Mouse (Mus musculus) retina, embryonic 14.5 days (tissue): ENCODE measurements at regions not wholly inside any gene's neighbourhood (a gene's known extent, or its start where the extent isn't known, plus 50 kb on each side); places are given as distances from the start of the nearest gene placed in this dataset.
"Not testable (repeated sequence)": the region's sequence is repeated elsewhere in the genome, so short reads cannot be mapped to it uniquely, and the experiment has no call there.

ENCODE experiments used
- DNase-seq: peaks from one replicate; pipeline ENCODE4 v3.0.0-alpha.2; 2015; ENCODE audit warnings: low spot score

DNA sequence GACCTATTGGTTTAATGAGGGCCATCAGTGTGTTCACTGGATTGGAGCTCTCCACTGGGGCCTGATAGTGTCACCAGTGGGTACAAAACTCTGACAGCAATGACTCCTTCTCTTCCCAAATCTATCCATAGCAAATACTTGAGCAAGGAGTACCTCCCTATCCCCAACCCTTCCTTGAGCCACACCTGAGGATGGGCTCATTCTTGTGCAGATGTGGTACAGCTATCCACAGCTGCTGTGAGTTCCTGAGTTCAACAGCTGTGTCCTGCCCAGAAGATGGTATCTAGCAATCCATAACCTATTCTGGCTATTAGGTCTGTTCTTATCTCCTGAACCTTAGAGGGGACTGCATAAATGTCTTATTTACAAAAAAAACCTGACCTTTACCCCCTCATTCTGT lies 148.7 kb upstream of the Cwc22 start:
- no peak for DNase-seq

DNA sequence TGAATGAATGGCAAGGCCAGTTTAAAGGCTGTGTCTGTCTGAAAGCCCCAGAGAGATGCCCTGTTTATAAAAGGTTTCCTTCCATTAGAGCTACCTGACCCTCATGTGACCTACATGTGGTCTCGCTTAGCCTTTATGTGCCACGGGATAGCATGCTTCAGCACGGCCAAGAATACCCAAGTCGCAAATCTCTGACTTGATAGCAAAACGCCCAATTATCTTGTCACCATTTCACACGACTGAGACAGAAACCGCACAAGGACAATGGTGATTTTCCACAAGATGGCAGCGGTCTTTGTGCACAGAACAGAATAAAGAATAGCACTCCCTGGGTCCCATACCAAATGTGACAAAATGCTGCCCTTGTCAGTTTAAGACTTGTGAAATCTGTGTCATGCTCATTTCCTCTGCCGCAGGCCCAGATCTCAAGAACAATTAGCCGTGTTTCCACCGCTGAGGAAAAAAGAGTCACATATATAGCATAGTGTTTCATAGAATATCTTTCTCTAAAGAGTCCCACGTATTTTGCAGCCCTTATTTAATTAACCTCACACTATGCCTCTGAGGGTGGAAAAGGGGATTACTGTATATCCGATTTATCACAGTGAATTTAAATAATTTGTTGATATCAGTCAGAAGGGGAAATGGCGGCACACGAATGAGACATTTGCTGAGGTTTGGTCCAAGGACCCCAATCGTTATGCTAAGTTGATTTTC lies 118.3 kb upstream of the Cwc22 start:
- peak; percentile 64 for DNase-seq

- DNase-seq = no peak
Measured at GRCm38 (mm10) chr2:78059801-78060416, 113.7 kb upstream of the Cwc22 start.

DNA sequence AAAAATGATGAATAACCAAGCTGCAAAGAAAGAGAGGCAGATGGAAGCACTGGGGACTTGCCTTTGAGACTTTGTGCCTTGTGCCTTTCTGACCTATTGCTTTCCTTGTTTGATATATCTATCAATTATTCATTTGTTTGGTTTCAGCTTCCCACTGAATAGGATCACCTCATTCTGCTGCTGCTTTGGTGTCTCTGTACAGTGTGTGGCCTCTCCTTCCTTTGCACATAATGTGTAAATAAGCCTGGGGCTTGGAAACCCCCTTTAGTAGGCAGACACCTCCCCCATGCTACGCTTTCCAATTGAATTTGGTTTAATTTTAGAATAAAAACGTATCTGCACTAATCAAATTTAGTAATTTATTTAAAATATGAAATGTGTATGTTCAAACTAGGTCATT lies 112.8 kb upstream of the Cwc22 start:
- peak; percentile 13 for DNase-seq

DNA sequence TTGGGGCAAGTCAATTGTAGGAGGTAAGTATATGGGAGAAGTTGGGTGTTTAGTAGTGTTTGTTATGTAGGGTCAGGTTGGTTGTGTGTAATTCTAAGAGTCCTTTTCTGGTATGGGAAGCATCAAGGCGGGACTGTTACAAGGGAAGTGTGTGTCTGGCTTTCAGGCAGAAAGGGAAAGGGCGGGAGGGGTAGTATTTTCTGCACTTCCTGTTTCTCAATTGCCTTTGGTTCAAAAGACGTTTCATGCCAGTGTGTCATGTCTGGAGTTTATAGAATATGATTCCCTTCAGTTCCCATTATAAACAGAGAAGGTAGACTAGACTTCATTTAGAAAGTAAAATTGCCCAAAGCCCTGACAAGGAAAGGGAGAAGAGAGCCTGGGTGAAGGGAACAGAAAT lies 107.7 kb upstream of the Cwc22 start:
- no peak for DNase-seq

GRCm38 (mm10) chr2:78050542-78050941 lies 104.4 kb upstream of the Cwc22 start:
- no peak for DNase-seq

DNA sequence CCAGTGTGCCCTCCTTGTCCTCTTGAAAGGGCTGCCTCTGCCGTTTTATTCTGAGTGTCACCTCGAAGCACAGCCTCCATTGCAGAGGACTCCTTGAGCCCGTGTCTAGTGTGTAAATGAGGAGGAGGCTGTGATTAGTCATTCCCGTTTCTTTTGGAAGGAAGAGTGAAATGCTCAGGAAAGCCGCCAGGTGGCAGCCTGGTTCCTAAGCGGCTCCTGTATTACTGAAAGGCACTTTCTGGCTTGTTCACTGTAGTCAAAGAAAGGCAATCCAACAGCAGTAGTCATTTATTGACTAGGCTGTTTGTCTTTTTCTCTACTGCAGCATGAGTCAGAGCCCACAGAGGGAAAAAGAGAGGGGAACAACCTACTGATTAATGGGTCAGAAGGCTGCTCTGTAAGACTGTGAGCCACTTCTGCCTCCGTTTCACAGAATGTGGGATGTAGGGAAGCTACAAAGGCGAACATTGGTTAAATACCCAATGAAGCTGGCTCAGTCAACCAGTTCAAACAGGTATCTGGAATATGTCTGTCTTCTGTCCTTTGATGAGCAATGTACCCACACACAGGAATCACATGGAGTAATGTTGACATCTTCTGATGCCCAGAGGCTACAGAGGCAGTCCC lies 103.2 kb upstream of the Cwc22 start:
- peak; percentile 90 for DNase-seq

- DNase-seq = no peak
Measured at GRCm38 (mm10) chr2:78048706-78049055, 102.5 kb upstream of the Cwc22 start.

GRCm38 (mm10) chr2:78048030-78048705 lies 102.0 kb upstream of the Cwc22 start:
- peak; percentile 89 for DNase-seq

DNA sequence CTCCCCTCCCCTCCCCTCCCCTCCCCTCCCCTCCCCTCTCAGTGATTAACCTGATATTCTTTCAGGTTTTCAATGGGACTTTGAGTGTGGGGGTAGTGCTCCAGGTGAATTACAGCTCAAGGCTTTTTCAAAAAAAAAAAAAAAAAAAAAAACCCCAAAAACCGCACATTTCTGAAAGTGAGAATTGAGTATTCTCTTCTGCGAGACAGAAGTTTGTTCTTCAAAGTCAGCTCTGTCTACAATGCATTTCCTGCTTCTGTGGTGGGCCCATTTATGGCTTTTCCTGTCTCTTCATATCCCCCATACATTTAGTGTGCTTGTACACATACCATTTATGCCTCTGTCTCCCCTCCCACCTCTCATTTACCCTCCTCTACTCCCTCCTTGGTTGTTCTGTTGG lies 81.1 kb upstream of the Cwc22 start:
- no peak for DNase-seq

GRCm38 (mm10) chr2:78026808-78027207 lies 80.6 kb upstream of the Cwc22 start:
- DNase-seq = no peak

GRCm38 (mm10) chr2:78025651-78026435 lies 79.7 kb upstream of the Cwc22 start:
- DNase-seq = no peak

GRCm38 (mm10) chr2:78024981-78025565 lies 78.9 kb upstream of the Cwc22 start:
- DNase-seq = no peak

- no peak for DNase-seq
Measured at GRCm38 (mm10) chr2:78023916-78024685, 77.9 kb upstream of the Cwc22 start.

DNA sequence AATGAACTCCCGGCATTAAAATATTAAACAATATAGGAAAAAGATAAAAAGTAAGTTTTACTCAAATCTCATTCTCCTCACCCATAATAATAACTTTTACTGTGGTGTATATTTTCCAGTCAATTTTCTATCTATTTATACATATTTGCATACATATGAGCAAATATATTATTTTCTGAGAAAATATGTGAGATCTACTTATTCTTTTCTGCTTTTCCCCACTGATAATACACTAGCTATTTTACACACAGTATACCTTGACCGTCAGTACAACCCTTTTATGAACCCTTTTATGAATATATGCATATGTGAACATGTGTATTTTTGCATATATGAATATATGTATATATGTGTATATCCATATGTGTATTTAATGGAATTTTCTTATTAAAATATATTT lies 77.2 kb upstream of the Cwc22 start:
- DNase-seq = no peak

GRCm38 (mm10) chr2:78022756-78023155 lies 76.6 kb upstream of the Cwc22 start:
- DNase-seq = no peak

DNA sequence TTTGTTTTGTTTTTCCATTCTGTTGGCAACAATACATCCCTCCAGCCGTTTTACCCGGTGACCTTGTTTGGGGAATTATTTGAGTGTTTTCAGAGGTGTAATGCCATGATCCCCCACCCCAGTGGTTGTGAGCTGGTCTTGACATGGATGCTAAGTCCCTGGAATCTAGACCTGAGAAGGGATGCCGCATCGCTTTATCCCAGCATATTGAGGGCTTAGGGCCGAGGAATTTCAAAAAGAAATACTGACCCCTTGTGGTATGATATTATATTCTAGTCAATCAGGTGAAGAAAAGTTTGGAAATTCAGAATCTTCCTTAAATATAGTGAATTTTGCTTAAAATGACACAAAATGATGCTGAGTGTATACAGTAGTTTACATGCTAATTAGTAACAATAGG lies 75.7 kb upstream of the Cwc22 start:
- DNase-seq = peak; percentile 74

- no peak for DNase-seq
Measured at GRCm38 (mm10) chr2:78021356-78021900, 75.3 kb upstream of the Cwc22 start.

DNA sequence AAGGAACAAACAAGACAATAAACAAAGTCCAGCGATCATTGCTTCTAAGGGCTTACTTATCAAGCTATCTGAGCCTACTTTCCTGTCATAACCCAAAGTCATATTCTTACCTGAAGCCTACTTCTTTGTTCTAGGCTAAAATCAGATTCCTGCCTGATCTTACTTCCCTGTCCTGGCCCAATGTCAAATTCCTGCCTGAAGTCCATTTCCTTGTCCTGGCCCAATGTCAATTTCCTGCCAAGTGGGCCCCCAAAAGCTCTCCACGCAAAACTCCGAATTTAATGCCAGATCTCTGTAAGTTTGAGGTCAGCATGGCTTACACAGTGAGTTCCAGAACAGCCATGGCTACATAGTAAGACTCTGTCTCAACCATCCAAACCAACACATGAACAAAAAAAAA lies 74.3 kb upstream of the Cwc22 start:
- no peak for DNase-seq

GRCm38 (mm10) chr2:78019916-78020315 lies 73.7 kb upstream of the Cwc22 start:
- DNase-seq = no peak

DNA sequence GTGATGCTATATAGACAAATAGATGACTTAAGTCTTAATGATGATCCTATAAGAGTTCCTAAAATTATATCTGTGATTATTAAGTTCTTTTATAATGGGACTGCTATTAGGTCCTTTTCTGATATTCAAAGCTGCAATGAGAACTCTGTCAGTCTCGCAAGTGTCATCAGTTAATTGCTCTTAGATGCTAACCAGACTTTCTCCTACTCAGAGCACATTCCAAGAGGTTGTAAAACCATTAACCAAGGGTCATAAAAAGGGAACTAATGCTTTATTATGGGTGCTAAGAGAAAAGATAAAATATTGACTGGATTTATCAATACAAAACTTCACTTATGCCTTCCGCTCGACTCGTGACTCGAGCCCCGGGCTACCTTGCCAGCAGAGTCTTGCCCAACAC lies 66.3 kb upstream of the Cwc22 start:
- not testable (repeated sequence) for DNase-seq
